Mouse (Mus musculus) limb, embryonic 14.5 days (tissue): ENCODE measurements around the gene Chst14. TPM values are rescaled to one million over a fixed set of nuclear protein-coding genes. Genes with fewer than 3 reads are reported as not detected.

Source experiments
- ATAC-seq: fragments of 200-750 bp; cut with Nextera tagmentation; 2 replicates; pipeline ENCODE4 v1.8.0; 2017; ENCODE audit warnings: low read depth, moderate number of reproducible peaks, moderate TSS enrichment; ENCODE audit not compliant: low FRiP score
- DNase-seq: peaks from one replicate; pipeline ENCODE4 v3.0.0-alpha.2; 2015; ENCODE audit warnings: low spot score
- H3K27ac ChIP-seq: fragments of 300-500 bp; sonication (generic); replicated peaks from 2 replicates; pipeline ENCODE4 v1.5.1; 2014; ENCODE audit warnings: low read depth, mild to moderate bottlenecking, low read length, moderate library complexity, mixed read lengths
- H3K27me3 ChIP-seq: fragments of 300-500 bp; sonication (generic); 2 replicates; pipeline ENCODE4 v1.6.1; 2014; ENCODE audit warnings: low read length, mixed read lengths; ENCODE audit not compliant: control insufficient read depth, insufficient read depth
- H3K36me3 ChIP-seq: fragments of 300-500 bp; sonication (generic); 2 replicates; pipeline ENCODE4 v1.6.1; 2014; ENCODE audit warnings: mild to moderate bottlenecking, low read length, moderate library complexity, mixed read lengths; ENCODE audit not compliant: control insufficient read depth, insufficient read depth
- H3K4me1 ChIP-seq: fragments of 300-500 bp; sonication (generic); 2 replicates; pipeline ENCODE4 v1.6.1; 2014; ENCODE audit warnings: antibody characterized with exemption, low read length, mixed read lengths; ENCODE audit not compliant: control insufficient read depth, insufficient read depth
- H3K4me2 ChIP-seq: fragments of 300-500 bp; sonication (generic); replicated peaks from 2 replicates; pipeline ENCODE4 v1.6.1; 2014; ENCODE audit warnings: low read depth, mild to moderate bottlenecking, low read length, moderate library complexity; ENCODE audit not compliant: severe bottlenecking
- H3K4me3 ChIP-seq: fragments of 300-500 bp; sonication (generic); replicated peaks from 2 replicates; pipeline ENCODE4 v1.5.1; 2014; ENCODE audit warnings: low read length
- H3K9ac ChIP-seq: fragments of 300-500 bp; sonication (generic); 2 replicates; pipeline ENCODE4 v1.6.1; 2014; ENCODE audit warnings: mild to moderate bottlenecking, low read depth, low read length, moderate library complexity; ENCODE audit not compliant: severe bottlenecking
- H3K9me3 ChIP-seq: fragments of 300-500 bp; sonication (generic); 2 replicates; pipeline ENCODE4 v1.6.1; 2016; ENCODE audit warnings: low read length; ENCODE audit not compliant: control insufficient read depth
- POLR2A ChIP-seq: fragments of 200-500 bp; IDR thresholded peaks from 2 replicates; pipeline ENCODE4 v1.8.0; 2012; ENCODE audit warnings: inconsistent platforms, mild to moderate bottlenecking, moderate library complexity, borderline replicate concordance; ENCODE audit not compliant: insufficient read depth, insufficient read length; ENCODE audit errors: extremely low read depth
- WGBS: fragments of 180-500 bp; shearing (Covaris S2); extraction: QIAGEN DNeasy Blood & Tissue Kit; methylation state at CpG from one replicate; pipeline ENCODE4 v1.1.7; 2014; 5-methylcytosine and 5-hydroxymethylcytosine counted together
- polyA plus RNA-seq, 2 experiments: library from polyadenylated mRNA; depleted of rRNA in 1 of 2; stranded (reverse) in 1 of 2; unstranded in 1 of 2; fragments of >200 nt; fragmentation: Nextera tagmentation in 1 of 2; extraction: Ambion mirVana in 1 of 2; gene quantifications; 2 replicates each; pipeline versions ENCODE4 v1.2.1 to v1.2.3; 2012 to 2014

Chst14 gene
- polyA plus RNA-seq, 2 experiments, result 56.6 to 59.5 TPM

DNA sequence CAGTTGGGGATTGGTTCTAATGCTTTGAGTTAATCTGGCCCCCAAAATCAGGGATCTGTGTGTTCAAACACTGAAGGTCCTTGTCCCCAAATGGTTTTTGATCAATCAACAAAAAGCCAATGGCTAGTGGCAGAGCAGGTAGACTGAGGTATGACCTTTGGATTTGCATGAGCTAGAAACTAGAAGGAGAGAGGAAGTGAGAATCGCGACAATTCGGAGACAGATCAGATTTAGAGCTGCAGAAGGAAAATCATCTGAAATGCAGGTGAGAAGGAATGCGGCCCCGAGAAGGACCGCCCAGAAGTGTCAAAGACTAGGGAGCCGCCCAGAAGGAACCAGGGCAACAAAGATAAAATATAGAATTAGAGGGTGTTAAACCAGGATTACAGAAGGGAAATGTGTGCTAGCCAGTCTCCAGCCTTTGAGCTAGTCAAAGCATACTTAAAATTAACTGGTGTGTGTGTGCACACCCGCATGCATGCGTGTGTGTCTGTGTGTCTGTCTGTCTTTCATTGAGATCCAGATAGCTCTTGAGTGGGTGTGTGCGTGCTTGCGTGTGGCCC is 43.4 kb downstream of the Chst14 start:
- Histone ChIP-seq H3K4me2 (no peak overlapping the region), H3K27ac (no peak overlapping the region), H3K36me3 (no peaks in the 10 kb centered on the region), H3K27me3 (peaks cover 11% of the 10 kb centered on the region), H3K4me1 (no peaks in the 10 kb centered on the region), H3K4me3 (no peak overlapping the region), H3K9me3 (no peaks in the 10 kb centered on the region), H3K9ac (no peak overlapping the region)
- TF ChIP-seq POLR2A, result no peak
- ATAC-seq, result no peak
- WGBS, result 80% methylated on average over 11 of the region's 11 CpGs
- no peak for DNase-seq

DNA sequence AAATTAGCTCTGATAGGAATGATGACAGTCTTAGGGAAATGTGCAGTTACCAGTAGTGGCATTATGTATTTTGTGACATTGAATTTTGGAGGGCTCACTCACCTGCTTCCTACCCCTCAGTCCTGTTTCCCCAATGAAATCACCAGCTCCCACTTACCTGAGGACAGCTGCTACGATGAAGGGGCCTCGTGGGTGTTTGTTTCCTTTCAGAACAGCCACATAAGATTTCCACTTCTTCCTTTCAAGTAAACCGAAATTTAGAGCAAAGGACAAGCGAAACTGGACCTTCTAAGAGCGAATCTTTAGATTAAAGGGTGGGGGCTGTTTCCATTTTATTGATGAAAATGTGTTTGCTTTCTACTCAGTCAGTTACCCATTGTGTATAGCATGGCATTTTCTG is 45.8 kb downstream of the Chst14 start:
- Histone ChIP-seq H3K27ac (no peak overlapping the region), H3K4me1 (0 out of 2 replicates have a peak, but pooled peaks cover 7% of the 10 kb centered on the region), H3K9ac (no peak overlapping the region), H3K4me3 (peak overlapping the region; percentile 35; the same call in 1 of the 2 replicates), H3K4me2 (no peak overlapping the region; the same call in 1 of the 2 replicates), H3K9me3 (no peaks in the 10 kb centered on the region), H3K36me3 (no peaks in the 10 kb centered on the region), H3K27me3 (peaks cover 27% of the 10 kb centered on the region)
- no peak for ATAC-seq
- no peak for TF ChIP-seq POLR2A
- 84% methylated on average over 5 of the region's 5 CpGs for WGBS
- no peak for DNase-seq

DNA sequence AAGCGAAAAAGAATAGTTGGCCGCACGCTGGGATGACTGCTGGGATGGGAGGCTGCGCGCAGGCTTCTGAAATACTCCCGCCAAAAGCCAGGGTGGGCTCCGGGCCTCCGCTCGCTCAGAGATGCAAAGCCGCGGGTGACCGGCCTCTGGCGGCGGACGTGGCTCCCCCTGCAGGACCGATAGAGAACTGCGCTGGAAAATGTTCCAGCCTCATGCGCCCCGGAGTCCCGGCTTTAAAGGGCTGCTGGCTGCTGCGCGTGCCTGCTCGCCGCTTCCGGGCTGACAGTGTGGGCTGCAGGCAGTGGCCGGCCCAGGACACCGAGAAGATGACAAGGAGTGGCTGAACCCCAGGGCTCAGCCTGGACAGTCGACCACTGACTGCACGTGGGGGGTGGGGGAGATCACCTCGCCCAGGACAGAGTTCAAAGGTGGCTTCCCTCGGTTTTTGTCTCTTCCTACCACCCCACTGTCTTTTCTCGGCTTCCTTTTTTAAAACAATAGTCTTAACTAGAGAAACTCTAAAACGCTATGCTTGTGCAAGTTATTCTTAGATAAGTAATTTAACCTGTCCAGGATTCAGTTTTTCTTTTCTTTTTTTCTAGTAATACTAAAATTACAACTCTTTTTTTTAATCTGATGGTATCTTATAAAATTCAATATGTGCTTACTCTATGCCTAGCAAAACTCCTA is 46.5 kb downstream of the Chst14 start:
- H3K27me3 ChIP-seq, result peaks cover 33% of the 10 kb centered on the region
- peak; percentile 79 for DNase-seq
- H3K4me3 ChIP-seq, result peak overlapping the region; percentile 35
- H3K36me3 ChIP-seq, result no peaks in the 10 kb centered on the region
- H3K9ac ChIP-seq, result peak overlapping the region; percentile 40; the same call in 1 of the 2 replicates
- H3K27ac ChIP-seq, result no peak overlapping the region
- 0 out of 2 replicates have a peak, but pooled peaks cover 7% of the 10 kb centered on the region for H3K4me1 ChIP-seq
- ATAC-seq, result peak; percentile 73
- 1% methylated on average over 33 of the region's 33 CpGs for WGBS
- TF ChIP-seq POLR2A, result no peak
- no peaks in the 10 kb centered on the region for H3K9me3 ChIP-seq
- peak overlapping the region; percentile 77 for H3K4me2 ChIP-seq

DNA sequence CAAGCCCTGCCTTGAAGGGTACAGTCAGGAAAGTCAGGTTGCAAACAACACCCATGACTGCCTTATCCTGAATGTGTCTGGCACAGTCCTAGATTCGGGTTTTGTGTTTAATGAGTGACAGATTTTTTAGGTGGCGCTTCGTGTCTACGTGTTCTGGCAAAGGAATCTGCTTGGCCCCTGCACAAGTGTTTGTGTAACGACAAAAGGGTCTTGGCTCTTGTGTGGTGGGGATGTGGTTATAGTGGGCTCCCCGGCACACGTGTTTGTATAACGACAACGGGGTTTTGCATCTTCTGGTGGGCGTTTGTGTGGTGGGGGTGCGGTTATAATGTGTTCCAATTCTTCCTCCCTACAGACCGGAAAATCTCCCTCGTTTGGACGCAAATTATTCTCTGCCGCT is 49.6 kb downstream of the Chst14 start:
- H3K9me3 ChIP-seq, result no peaks in the 10 kb centered on the region
- peak overlapping the region; percentile 72 for H3K9ac ChIP-seq
- peaks cover 34% of the 10 kb centered on the region for H3K27me3 ChIP-seq
- peak overlapping the region; percentile 88 for H3K4me2 ChIP-seq
- DNase-seq (peak; percentile 9), ATAC-seq (no peak)
- H3K4me3 ChIP-seq, result peak overlapping the region; percentile 60
- 1% methylated on average over 15 of the region's 15 CpGs for WGBS
- TF ChIP-seq POLR2A, result no peak
- H3K36me3 ChIP-seq, result no peaks in the 10 kb centered on the region
- H3K27ac ChIP-seq, result no peak overlapping the region
- 0 out of 2 replicates have a peak, but pooled peaks cover 7% of the 10 kb centered on the region for H3K4me1 ChIP-seq

DNA sequence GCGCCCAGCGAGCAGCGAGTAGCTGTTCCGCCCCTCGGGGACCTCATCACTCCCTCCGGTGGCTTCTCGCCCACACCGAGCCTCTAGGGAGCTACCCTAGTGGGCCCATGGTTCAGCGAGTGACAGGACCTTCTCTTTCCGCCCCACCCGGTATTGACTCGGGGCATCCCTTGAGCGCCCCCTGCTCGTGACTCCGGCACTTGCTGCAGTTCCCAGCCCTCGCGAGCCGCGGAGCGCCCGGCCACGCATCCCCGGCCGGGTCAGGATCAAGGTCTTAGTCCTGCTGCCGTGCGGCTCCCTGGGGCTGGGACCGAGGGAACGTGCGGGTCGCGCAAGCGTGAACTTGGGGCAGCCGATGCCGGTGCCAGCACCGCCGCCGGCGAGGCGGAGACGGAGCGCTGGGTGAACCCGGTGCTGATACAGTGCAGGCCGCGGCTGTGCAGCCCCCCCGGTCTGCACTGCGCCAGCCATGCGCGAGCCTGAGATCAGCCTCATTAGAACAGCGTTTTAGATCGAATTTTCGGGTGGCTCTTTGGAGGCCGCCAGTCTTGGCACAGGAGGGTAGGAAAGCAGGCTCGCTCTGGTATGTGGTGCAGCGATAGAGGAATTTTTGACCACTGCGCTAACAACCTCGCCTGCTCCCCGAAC is 50.1 kb downstream of the Chst14 start:
- Histone ChIP-seq H3K4me2 (peak overlapping the region; percentile 88), H3K9ac (peak overlapping the region; percentile 72), H3K4me3 (peak overlapping the region; percentile 60), H3K27me3 (peaks cover 34% of the 10 kb centered on the region), H3K4me1 (0 out of 2 replicates have a peak, but pooled peaks cover 7% of the 10 kb centered on the region), H3K27ac (0 out of 2 replicates have a peak overlapping the region, but pooled peaks have one; percentile 13), H3K9me3 (no peaks in the 10 kb centered on the region), H3K36me3 (no peaks in the 10 kb centered on the region)
- DNase-seq (peak; percentile 74), ATAC-seq (peak; percentile 82)
- no peak for TF ChIP-seq POLR2A
- WGBS, result 2% methylated on average over 57 of the region's 57 CpGs
